Mouse (Mus musculus) CH12.LX (cell line): ENCODE data around the gene Tcf25.

Source experiments
- CTCF ChIP-seq, 2 experiments: IDR thresholded peaks in 1 of 2; conservative IDR thresholded peaks in 1 of 2; 2 replicates each; pipeline ENCODE4 v1.5.1; 2011 to 2012; ENCODE audit warnings: low read depth in 2 of 2, low read length in 2 of 2, improper control_type of control experiment in 1 of 2, inconsistent platforms in 1 of 2, mild to moderate bottlenecking in 1 of 2, moderate library complexity in 1 of 2
- MAX ChIP-seq: IDR thresholded peaks from 2 replicates; pipeline ENCODE4 v1.6.1; 2011; ENCODE audit warnings: low read length, improper control_type of control experiment

DNA sequence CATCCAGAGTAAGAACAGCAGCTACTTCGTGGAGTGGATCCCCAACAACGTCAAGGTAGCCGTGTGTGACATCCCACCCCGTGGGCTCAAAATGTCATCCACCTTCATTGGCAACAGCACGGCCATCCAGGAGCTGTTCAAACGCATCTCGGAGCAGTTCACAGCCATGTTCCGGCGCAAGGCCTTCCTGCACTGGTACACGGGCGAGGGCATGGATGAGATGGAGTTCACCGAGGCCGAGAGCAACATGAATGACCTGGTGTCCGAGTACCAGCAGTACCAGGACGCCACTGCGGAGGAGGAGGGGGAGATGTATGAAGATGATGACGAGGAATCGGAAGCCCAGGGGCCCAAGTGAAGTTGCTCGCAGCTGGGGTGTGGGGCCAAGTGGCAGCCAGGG is 47.8 kb downstream of the Tcf25 start:
- no peak for TF ChIP-seq CTCF (conservative IDR thresholded peaks at IDR 0.05 in 1 of 2, IDR thresholded peaks at IDR 0.05 in 1 of 2; ENCODE audit: low read depth in 2 of 2, low read length in 2 of 2)
- no peak for TF ChIP-seq MAX
